Mouse (Mus musculus) spleen, embryonic (tissue): ENCODE results near the gene Ctrc.

Experiments
- CTCF ChIA-PET: fragments of 350-600 bp; sonication (Branson Sonifier 250); formaldehyde crosslinking; loops from one replicate; lab custom pipeline; 2022; lab: Charles Lee

Ctrc gene

DNA sequence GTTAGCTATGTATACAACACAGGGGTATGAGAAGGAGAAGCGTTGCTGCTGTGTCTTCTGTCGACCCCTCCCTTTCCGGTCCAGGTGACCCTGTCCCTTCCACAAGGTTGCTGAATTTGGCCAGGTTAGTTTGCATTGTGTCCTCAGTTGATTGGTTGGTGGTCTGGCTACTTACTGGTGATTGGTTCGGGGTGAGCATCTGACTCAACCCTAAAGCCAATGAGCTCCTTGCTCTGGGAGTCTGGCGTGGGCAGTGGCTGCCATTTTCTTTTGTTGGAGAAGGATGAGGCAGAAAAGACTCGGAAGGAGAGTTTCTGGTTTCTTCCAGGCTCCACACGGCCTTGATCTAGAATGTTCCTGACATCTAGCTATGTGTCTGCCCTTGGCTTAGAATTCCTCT lies 26.8 kb downstream of the Ctrc start:
- CTCF ChIA-PET, result no interaction called here

DNA sequence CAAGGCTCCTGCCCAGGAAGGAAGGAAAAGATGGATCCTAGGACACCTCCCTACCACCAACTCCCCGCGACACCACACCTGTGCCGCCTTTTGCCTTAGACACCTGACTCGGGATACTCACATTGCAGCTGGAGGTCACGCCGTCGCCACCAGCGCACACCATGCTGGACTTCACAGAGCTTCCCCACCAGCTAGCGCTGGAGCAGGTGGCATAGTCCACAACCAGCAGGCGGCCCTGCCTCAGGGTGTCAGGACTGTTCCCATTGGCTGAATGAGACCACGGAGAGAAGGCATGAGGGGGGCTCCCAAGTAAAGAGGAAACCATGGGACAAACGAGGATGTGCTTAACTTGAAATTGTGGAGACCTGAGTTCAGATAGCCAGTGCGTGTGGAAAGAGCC lies 27.3 kb downstream of the Ctrc start:
- CTCF ChIA-PET, result no interaction called here

DNA sequence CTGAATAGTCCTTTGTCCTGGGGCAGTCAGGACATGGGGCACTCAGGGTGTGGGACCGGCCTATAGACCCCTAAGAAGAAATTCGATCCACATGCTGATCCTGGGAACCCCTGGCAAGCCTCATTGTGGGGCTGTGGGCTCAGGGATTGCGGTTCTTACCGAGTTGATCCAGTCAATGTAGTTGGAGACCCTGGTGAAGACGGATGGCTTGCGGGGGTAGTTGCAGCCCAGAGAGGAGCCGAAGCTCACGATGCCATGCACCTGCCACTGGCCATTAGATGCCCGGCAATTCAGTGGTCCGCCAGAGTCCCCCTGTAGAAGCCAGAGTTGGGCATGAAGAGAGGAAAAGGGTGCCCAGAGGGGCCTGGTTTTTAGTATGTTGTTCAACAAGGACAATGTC lies 28.5 kb downstream of the Ctrc start:
- CTCF ChIA-PET, result no interaction called here

DNA sequence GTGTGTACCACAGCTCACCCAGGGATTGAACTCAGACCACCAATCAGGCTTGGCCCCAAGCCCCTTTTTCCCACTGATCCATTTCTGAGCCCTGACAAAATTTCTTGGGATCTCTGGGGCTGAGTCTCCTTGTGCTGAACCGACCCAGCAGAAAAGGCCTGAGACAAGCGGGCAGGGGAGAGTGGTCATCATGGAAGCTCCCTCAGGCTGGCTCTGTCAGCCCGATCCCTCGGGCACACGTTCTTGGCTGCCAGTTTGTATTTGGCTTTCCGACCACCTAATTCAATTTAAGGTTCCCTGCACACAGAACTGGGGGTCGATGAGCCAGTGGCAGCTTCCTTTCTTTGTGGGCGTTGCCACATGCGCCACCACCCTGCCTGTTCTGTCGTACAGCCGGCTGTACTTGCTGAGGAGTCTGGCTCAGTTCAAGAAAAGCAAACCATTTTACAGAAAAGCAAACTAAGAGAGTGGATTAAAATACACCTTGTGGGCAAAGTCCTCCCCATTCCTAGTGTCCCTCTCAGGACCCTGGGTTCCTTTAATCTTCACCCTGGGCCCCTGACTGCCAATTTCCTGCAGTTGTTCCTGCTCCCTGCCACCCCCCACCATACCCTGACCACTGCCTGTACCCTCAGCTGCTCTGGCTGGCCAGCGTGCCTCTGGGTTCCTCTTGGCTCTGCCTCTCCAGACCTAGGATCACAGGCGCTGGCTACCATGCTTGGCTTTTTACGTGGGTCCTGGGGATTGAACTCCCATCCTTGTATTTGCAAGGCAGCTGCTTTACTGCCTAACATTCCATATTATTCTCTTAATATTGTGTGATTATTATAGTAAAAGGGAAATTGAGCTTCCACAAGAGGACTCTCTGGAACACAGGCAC lies 29.1 kb downstream of the Ctrc start:
- CTCF ChIA-PET, result interaction anchor here (0.5 kb wide), 1 partner anchor 25 kb away, joined by 3 read pairs; no protein-coding TSS in a partner anchor

DNA sequence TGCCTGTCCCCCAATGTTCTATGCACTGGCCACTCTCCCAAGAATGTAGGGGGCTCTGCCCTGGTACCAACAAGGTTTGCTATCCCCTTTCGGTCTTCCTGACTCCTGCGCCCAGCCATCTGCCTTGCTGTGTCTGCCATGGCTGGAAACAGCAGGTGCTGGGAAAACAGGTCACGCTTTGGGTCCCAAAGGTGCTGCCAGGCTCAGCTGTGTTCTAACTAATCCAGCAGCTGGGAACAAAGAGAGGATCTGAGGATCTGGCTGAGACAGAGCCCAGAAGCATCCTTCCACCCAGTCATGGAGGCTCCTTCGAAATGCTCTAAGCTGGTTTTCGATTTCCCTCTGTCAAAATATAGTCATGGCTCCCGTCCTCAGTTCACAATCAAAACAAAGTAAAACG lies 29.9 kb downstream of the Ctrc start:
- CTCF ChIA-PET, result interaction anchor here (0.5 kb wide), 1 partner anchor 25 kb away, joined by 3 read pairs; no protein-coding TSS in a partner anchor

DNA sequence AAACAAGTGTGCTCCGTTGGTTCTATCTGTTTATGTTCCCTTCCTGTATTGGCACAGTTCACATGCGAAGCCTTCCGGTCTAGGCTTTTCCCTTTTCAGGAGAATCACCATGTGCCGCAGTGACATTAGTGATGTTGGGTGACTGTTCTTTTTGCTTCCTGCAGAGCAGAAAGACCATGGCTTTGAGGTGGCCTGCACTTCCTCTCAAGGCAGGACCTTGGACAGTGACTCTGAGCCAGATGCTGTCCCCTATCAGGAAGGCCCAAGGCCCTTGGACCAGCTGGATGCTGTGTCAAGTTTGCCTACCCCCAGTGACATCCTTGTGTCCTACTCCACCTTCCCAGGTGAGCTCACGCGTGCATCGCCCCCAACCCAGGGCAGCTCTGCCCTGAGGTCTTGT lies 34.8 kb downstream of the Ctrc start:
- CTCF ChIA-PET, result no interaction called here

DNA sequence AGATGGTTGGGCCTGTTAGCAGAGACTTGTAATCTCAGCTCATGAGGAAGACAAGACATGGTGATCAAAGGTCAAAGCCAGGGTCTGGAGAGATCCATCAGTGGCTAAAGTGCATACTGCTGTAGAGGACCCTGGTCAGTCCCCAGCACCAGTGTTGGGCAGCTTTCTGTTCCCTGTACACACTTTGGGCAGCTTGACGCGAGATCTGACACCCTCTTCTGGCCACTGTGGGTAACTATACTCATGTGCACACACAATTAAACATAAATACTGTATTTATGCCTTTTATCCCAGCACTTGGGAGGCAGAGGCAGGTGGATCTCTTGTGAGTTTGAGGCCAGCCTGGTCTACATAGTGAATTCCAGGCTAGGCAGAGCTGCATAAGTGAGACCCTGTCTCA lies 35.2 kb downstream of the Ctrc start:
- CTCF ChIA-PET, result interaction anchor here (0.5 kb wide), 1 partner anchor 152 kb away, joined by 4 read pairs; no protein-coding TSS in a partner anchor

DNA sequence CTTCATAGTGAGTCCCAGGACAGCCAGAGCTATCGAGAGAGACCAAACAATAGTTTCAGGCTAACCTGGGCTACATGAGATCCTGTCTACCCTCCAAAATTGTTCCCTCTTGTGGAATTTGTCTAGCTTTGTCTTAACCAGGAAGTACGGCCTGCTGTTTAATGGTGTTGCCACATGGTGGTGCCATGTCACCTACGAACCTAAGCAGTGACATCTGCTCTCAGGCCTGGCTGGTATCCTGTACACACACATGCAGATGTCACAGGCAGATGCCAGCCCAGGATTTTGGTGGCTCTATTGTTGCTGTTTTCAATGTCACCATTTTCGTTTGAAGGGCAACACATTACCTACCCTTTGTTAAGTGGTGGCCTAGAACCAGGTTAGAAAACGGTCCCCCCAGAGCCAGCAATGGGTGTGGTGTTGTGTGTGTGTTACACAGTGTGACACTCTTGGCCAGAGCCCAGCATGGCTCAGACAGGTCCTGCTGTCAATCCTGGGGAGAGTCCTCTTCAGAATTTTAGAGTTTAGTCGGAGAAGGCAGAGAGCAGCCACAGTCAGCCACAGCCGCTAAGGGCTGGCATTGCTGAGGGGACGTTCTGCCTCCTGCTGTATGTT lies 36.2 kb downstream of the Ctrc start:
- CTCF ChIA-PET, result interaction anchor here (0.7 kb wide), 1 partner anchor 1472 kb away, joined by 22 read pairs; no protein-coding TSS in a partner anchor

DNA sequence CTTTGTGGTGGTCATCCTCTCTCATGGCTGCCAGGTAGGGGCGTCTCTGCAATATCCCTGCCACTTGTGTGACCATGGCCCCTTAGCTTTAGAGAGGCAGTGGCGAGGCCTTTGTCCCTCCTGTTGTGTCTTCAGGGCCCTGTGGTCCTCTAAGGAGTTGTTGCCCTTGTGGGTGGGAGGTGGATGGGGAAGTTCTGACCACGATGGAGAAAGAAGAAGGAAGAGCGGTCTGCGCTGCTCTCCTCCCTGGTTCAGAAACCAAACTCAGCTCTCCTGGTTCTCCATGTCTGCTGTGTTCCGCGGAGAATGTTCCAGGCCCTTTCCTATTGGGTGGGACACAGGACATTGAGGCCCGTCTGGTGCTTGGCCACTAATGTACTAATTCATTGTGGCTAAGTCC lies 40.3 kb downstream of the Ctrc start:
- CTCF ChIA-PET, result no interaction called here

DNA sequence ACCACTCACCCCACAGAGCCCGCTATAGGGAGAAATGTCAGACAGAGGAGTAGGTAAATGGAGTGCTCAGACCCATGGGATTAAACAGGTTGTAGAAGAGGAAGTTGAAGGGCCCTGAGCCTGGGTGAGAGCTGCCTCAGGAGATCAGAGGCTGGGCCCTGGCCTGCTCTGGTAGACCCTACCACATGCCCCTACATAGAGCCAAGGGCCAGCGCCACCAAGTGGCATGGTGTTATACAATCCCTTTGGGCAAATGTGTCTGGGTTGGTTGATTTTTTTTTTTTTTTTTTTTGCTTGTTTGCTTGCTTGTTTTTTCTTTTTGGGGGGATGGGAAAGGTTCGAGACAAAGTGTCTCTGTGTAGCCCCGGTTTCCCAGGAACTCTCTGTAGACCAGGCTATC lies 42.1 kb downstream of the Ctrc start:
- CTCF ChIA-PET, result no interaction called here

DNA sequence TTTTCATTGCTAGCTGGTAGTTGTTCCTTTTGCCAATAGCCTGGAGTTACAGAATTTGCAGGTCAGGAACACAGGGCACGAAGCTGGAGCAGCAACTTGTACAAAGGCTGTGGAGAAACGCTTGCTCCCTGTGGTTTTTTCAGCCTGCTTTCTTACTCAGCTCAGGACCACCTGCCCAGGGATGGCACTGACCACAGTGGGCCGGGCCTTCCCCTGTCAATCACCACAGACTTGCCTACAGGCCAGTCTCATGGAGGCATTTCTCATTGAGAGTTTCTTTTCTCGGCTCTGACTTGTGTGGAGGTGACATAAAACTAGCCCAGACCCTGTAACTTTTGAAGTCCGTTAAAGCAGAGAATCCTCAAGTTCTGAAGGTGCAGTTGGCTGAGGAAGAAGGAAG lies 48.6 kb downstream of the Ctrc start:
- CTCF ChIA-PET, result no interaction called here

DNA sequence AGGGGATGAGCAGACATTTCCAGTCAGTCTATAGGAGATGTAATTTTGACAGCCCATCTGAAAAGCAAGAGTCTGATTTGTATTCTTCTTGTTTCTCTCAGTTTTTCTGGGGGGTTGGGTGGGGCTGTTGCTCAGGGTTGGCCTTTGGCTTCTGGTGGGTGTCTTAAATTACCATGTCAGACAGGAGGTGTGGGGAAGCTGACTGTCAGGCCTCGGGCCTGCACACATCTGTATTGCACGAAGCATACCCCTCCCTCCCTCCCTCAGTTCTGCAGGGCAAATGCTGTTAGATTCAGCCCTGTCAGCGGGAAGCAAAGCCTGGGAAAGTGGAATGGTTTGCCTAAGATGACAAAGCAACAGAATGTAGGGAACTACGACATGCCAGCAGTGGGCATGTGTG lies 49.2 kb downstream of the Ctrc start:
- CTCF ChIA-PET, result no interaction called here

DNA sequence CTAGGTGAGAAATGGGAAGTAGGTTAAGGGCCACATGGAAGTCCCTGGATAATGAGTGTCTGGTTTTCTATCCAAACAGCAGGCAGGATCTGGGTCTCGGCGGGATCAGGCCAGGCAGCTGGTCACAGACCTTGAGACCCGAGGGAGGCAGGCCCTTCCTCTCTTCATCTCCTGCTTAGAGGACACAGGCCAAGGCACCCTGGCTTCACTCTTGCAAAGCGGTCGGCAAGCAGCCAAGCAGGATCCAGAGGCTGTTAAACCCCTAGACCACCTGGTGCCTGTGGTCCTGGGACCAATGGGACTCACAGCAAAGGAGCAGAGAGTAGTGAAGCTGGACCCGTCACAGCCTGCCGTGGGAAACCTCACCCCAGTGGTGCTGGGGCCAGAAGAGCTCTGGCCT lies 49.8 kb downstream of the Ctrc start:
- CTCF ChIA-PET, result no interaction called here

DNA sequence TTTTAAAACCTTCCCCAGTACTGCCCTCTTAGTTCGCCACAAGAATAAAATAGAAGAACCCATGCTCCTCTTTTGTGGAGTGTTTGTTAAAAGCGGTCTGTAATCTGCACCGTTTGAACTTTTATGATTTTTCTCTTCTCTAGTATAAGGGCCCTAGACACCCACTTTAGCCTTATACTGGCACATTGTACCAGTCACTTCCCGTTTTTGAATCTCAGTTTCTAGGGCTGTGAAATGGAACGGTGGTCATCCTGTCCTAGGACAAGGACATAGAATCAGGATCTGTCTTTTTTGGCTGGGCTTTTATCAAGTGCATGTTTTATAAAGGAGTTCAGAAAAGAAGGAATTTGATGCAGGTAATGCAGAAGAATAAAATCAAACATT lies 52.0 kb downstream of the Ctrc start:
- CTCF ChIA-PET, result no interaction called here

DNA sequence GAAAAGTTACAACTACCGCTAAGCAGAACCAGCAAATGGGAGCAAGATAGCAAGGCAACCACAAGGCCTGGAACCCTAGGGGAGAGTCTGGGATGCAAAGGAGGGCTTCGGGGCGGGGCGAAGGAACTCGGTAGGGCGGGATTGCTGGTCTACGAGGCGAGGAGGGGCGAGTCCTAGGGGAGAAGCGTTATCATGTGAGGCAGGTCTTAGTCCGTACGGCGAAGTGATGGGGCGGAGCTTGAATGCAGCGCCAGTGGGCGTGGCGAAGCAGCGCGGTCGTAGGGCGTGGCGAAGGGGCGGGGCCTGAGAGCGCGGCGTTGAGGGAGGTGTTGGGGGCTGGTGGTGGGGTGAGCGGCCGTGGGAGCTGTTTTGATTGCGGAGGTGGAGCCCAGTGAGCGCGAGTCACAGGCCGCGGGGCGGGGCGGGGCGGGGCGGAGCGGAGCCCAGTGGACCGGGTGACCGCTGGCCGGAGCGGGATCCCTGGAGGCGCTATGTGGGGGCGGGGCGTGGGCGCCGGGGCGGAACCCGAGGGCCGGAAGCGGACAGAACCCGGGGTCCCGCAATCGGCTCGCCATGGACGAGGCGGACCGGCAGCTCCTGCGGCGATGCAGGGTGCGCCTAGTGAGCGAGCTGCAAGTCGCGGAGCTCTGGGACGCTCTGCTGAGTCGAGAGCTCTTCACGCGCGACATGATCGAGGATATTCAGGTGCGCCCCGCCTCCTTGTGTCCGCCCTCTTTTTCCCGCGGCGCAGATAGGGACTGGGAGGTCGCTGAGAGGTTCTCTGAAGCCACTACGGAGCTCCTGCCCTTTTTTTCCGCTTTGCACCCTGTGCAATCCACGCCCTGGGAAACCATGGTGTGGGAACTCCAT lies 52.6 kb downstream of the Ctrc start, which contains the start of gene Casp9:
Casp9 (plus strand) TSS at position 331 of the 870 bp plus-strand sequence.
- CTCF ChIA-PET, result no interaction called here

DNA sequence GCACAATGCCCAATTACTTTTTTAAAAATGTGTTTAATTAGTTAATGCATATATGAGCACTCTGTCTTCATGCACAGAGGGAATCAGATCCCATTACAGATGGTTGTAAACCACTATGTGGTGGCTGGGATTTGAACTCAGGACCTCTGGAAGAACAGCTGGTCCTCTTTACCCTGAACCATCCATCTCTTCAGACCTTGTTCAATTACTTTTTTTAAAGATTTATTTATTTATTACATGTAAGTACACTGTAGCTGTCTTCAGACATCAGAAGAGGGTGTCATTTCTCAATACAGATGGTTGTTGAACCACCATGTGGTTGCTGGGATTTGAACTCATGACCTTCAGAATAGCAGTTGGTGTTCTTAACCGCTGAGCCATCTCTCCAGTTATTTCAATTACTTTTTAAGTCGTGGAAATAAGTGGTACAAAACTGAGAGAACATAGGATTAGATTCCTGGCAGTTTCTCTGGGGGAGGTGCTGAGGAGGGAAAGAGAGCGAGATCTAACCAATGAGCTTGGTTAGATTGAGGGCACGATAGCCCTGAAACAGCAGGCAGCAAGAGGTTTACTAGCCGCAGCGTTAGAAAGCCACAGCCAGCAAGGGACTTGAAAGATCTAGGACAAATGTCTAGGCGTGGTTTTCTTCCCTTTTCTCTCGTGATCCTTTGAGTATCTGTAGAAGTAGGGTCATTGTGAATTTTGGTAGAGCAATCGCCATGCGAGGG lies 53.4 kb downstream of the Ctrc start:
- CTCF ChIA-PET, result no interaction called here

DNA sequence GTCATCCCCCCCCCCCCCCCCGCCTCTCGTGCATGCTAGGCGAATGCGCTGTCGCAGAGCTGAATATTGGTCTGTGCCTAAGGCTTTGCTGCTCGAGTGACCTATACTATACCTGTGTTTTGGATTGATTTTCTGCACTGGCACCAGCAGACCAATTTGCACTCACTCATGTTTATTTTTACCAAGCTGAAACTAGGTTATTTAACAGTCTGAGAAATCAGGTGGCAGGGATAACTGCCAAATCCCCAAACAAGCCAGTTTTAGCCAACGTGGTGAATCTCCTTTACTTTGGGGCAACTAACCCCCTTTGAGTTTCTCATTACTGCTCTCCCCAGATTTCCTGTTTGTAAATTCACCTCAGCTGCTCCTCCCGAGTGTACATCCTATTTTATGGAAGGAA lies 54.2 kb downstream of the Ctrc start:
- CTCF ChIA-PET, result interaction anchor here (0.6 kb wide), 2 partner anchors 25 to 678 kb away, joined by 3 to 4 read pairs; no protein-coding TSS in a partner anchor

DNA sequence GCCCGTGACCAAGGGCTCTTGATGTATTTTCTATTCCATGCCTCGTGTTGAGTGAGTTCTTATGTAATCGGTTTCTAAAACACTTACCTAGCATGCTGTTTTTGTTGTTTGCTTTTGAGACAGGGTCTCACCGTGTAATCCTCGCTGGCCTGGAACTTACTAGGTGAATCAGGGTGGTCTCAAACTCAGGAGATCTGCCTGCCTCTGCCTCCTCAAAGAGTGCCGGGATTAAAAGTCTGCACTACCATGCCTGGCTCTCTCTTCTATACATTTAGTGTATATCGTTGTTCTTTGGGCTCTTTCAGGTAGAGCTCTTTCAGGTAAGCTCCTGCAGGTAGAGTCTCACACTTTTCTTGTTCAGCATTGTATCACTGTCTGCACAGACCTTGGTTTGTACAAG lies 54.7 kb downstream of the Ctrc start:
- CTCF ChIA-PET, result interaction anchor here (0.6 kb wide), 2 partner anchors 25 to 679 kb away, joined by 3 to 4 read pairs; no protein-coding TSS in a partner anchor

DNA sequence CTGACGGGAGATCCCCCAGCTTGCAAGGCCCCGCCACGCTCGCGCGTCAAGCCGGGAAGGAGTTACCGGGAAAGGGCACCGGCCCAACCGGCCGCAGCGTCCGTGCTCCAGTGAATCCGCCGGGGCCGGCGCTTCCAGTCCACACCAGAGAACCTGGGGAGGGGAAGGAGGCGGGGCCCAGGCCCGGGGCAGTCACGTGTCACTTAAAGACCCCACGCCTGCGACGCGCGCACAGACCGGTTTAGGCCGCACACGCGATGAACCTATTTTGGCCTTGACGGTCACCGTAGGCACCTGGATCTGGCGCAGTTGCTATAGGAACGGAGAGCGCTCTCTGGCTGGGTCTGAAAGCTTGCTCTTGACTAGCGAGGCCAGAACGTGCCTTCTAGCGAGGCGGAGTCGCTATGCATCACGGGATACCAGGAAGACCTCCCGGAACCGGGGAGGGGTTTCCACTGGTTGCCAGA lies 55.6 kb downstream of the Ctrc start, which contains the start of gene Dnajc16:
Dnajc16 (minus strand) TSS at position 408 of the 467 bp plus-strand sequence.
- CTCF ChIA-PET, result no interaction called here

DNA sequence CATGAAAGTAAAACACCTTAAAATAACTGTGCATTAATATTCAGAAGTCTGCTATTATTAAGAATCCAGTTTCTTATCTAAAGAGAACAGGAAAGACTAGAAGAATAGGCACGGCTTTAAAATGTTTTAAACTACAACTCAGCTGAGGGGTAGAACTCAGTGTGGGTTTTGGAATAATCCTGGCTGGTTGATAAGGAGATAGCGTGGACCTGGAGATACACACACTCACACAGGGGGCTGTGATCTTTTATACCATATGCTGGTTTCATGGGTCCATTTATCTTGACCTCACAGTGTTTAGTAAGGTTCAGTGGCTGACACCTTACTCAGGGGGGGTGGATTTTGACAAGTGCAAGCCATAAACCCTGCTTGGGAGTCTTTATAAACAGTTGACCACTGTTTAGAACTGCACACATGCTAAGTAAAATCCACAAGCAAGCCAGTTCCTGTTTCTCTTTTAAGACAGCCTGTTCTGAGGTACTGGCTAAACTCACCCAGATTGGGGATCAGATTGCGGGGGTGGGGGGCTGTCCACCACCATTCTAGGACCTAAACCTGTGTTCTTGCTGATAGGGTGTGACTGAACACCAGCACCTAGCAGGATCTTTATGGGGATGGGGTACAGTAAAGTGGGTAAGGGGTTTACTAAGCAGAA lies 56.5 kb downstream of the Ctrc start:
- CTCF ChIA-PET, result interaction anchor here (0.6 kb wide), 1 partner anchor 99 kb away, joined by 3 read pairs; no protein-coding TSS in a partner anchor
